Mouse (Mus musculus) CD4-positive helper T cell, adult 2 months (primary cell): ENCODE data around the gene Wdr45.

ENCODE experiments used
- DNase-seq: peaks from one replicate; pipeline ENCODE4 v3.0.0-alpha.2; 2012; ENCODE audit warnings: low read depth, missing footprints, low spot score

Gene Wdr45

GRCm38 (mm10) chrX:7721514-7722281 is 7.6 kb downstream of the Wdr45 start, which contains the start of gene Gm45208:
Gm45208 (plus strand) TSS chrX:7722245.
- DNase-seq: peak; percentile 84

GRCm38 (mm10) chrX:7722282-7722611 is 8.1 kb downstream of the Wdr45 start:
- no peak for DNase-seq

GRCm38 (mm10) chrX:7722691-7723090 is 8.6 kb downstream of the Wdr45 start:
- DNase-seq: peak; percentile 37

GRCm38 (mm10) chrX:7724135-7724534 is 10.0 kb downstream of the Wdr45 start:
- DNase-seq: no peak

GRCm38 (mm10) chrX:7725841-7726240 is 11.7 kb downstream of the Wdr45 start:
- no peak for DNase-seq

- DNase-seq: no peak
Measured at GRCm38 (mm10) chrX:7727176-7727575, 13.0 kb downstream of the Wdr45 start.

- DNase-seq: peak; percentile 85
Measured at GRCm38 (mm10) chrX:7728215-7728921, 14.2 kb downstream of the Wdr45 start, which contains the start of gene Praf2. Praf2 (plus strand) TSS chrX:7728439.

- DNase-seq: no peak
Measured at GRCm38 (mm10) chrX:7728922-7729265, 14.8 kb downstream of the Wdr45 start.

- DNase-seq: peak; percentile 76
Measured at GRCm38 (mm10) chrX:7733571-7734156, 19.5 kb downstream of the Wdr45 start.

- no peak for DNase-seq
Measured at GRCm38 (mm10) chrX:7739336-7740081, 25.4 kb downstream of the Wdr45 start.

GRCm38 (mm10) chrX:7740082-7740819 is 26.1 kb downstream of the Wdr45 start:
- no peak for DNase-seq

GRCm38 (mm10) chrX:7741103-7741502 is 27.0 kb downstream of the Wdr45 start:
- no peak for DNase-seq

GRCm38 (mm10) chrX:7743470-7743869 is 29.3 kb downstream of the Wdr45 start:
- DNase-seq: no peak

- no peak for DNase-seq
Measured at GRCm38 (mm10) chrX:7744940-7745339, 30.8 kb downstream of the Wdr45 start.

GRCm38 (mm10) chrX:7745429-7745828 is 31.3 kb downstream of the Wdr45 start:
- DNase-seq: no peak

- no peak for DNase-seq
Measured at GRCm38 (mm10) chrX:7750432-7751116, 36.4 kb downstream of the Wdr45 start, which contains the start of gene Ccdc120. Ccdc120 (minus strand) TSS chrX:7750905.

- DNase-seq: peak; percentile 10
Measured at GRCm38 (mm10) chrX:7753627-7754026, 39.5 kb downstream of the Wdr45 start.

GRCm38 (mm10) chrX:7762137-7762920 is 48.2 kb downstream of the Wdr45 start, which contains the start of gene Tfe3:
Tfe3 (plus strand) TSS chrX:7762560.
- peak; percentile 94 for DNase-seq

GRCm38 (mm10) chrX:7762921-7763197 is 48.7 kb downstream of the Wdr45 start:
- DNase-seq: no peak
